Mouse (Mus musculus) kidney, postnatal 0 days (tissue): Measurements from ENCODE around the gene Smim24. TPM values are rescaled to one million over a fixed set of nuclear protein-coding genes. Genes with fewer than 3 reads are reported as not detected.

Source experiments
- ATAC-seq: fragments of 200-750 bp; cut with Nextera tagmentation; replicated peaks from 2 replicates; pipeline ENCODE4 v1.8.0; 2017; ENCODE audit warnings: low read depth, moderate number of reproducible peaks, moderate TSS enrichment, moderate library complexity; ENCODE audit not compliant: low FRiP score
- DNase-seq: peaks from one replicate; pipeline ENCODE4 v3.0.0-alpha.2; 2016; ENCODE audit warnings: low spot score
- H3K27ac ChIP-seq: fragments of 300-500 bp; sonication (generic); 2 replicates; pipeline ENCODE4 v1.5.1; 2014; ENCODE audit warnings: mild to moderate bottlenecking
- H3K27me3 ChIP-seq: fragments of 300-500 bp; sonication (generic); 2 replicates; pipeline ENCODE4 v1.6.1; 2014; ENCODE audit warnings: low read length, mixed read lengths; ENCODE audit not compliant: insufficient read depth
- H3K36me3 ChIP-seq: fragments of 300-500 bp; sonication (generic); 2 replicates; pipeline ENCODE4 v1.6.1; 2014; ENCODE audit warnings: low read length, mixed read lengths; ENCODE audit not compliant: insufficient read depth
- H3K4me1 ChIP-seq: fragments of 300-500 bp; sonication (generic); replicated peaks from 2 replicates; pipeline ENCODE4 v1.6.1; 2014; ENCODE audit warnings: antibody characterized with exemption, low read length, mixed read lengths; ENCODE audit not compliant: insufficient read depth
- H3K4me2 ChIP-seq: fragments of 300-500 bp; sonication (generic); 2 replicates; pipeline ENCODE4 v1.6.1; 2014; ENCODE audit warnings: mild to moderate bottlenecking, low read length, moderate library complexity, mixed read lengths
- H3K4me3 ChIP-seq: fragments of 300-500 bp; sonication (generic); replicated peaks from 2 replicates; pipeline ENCODE4 v1.5.1; 2014; ENCODE audit warnings: low read depth, low read length
- H3K9ac ChIP-seq: fragments of 300-500 bp; sonication (generic); 2 replicates; pipeline ENCODE4 v1.6.1; 2014; ENCODE audit warnings: low read depth, low read length
- H3K9me3 ChIP-seq: fragments of 300-500 bp; sonication (generic); replicated peaks from 2 replicates; pipeline ENCODE4 v1.6.1; 2016; ENCODE audit warnings: low read length, inconsistent platforms, mixed read lengths
- CTCF ChIP-seq: IDR thresholded peaks from 2 replicates; pipeline ENCODE4 v1.5.1; 2016; ENCODE audit warnings: antibody characterized with exemption, low read depth, mild to moderate bottlenecking, moderate library complexity
- WGBS: fragments of 180-500 bp; shearing (Covaris S2); extraction: QIAGEN DNeasy Blood & Tissue Kit; methylation state at CpG from one replicate; pipeline ENCODE4 v1.1.7; 2014; 5-methylcytosine and 5-hydroxymethylcytosine counted together
- polyA plus RNA-seq: library from polyadenylated mRNA; unstranded; fragments of >200 nt; fragmentation: Nextera tagmentation; extraction: Ambion mirVana; gene quantifications from 2 replicates; pipeline ENCODE4 v1.2.1, GENCODE M21; 2015

Gene Smim24
- polyA plus RNA-seq, 1 experiment from 2014 or later, result 62.4 TPM

DNA sequence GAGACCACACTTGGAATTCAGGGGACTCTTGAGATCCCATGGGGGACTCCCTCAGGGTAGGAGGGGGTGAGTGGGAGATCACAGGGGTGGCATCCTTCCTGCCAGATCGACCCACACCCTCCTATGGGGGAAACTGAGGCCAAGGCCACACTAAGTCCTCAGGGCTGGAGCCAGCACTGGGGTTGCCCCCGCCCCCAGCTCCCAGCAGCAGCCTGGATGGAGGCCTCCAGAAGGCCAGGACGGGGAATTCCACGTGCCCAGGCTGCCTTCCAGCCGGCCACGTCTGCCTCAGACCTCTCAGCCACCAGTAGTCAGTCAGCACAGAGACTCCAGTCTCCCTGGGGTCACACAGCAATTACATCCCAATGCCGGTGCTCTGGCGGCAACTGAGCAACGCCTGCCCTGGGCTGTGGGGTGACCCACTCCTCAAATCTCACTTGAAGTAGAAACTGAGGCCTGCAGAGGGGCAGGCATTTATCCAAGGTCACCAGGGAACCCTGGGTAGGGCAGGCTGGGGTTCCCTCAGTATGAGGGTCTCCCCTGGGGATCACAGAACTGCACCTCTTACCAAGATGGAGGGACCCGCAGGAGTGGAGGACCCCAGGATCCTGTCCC is 32.5 kb downstream of the Smim24 start:
- DNase-seq, result no peak

GRCm38 (mm10) chr10:81426081-81426671 is 33.3 kb downstream of the Smim24 start:
- 1% methylated on average over 27 of the region's 33 CpGs for WGBS
- Histone ChIP-seq H3K27me3 (no peaks in the 10 kb centered on the region), H3K36me3 (no peaks in the 10 kb centered on the region), H3K9ac (peak overlapping the region; percentile 84), H3K4me1 (peaks cover 19% of the 10 kb centered on the region), H3K4me3 (peak overlapping the region; percentile 67), H3K9me3 (no peaks in the 10 kb centered on the region), H3K27ac (peak overlapping the region; percentile 54; the same call in 1 of the 2 replicates), H3K4me2 (peak overlapping the region; percentile 89)
- TF ChIP-seq CTCF, result no peak
- DNase-seq, result no peak
- no peak for ATAC-seq

More for the DNA sequence above, 32.5 kb downstream of the Smim24 start:
- H3K4me3 ChIP-seq, result peak overlapping the region; percentile 67
- no peaks in the 10 kb centered on the region for H3K9me3 ChIP-seq
- H3K9ac ChIP-seq, result peak overlapping the region; percentile 84; the same call in 1 of the 2 replicates
- no peak for TF ChIP-seq CTCF
- no peaks in the 10 kb centered on the region for H3K27me3 ChIP-seq
- H3K27ac ChIP-seq, result peak overlapping the region; percentile 81
- 32% methylated on average over 10 of the region's 10 CpGs for WGBS
- H3K4me1 ChIP-seq, result peaks cover 16% of the 10 kb centered on the region
- no peak for ATAC-seq
- H3K36me3 ChIP-seq, result peaks cover 1% of the 10 kb centered on the region; the same call in 1 of the 2 replicates
- H3K4me2 ChIP-seq, result peak overlapping the region; percentile 89

- Histone ChIP-seq H3K27me3 (no peaks in the 10 kb centered on the region), H3K4me2 (peak overlapping the region; percentile 89), H3K27ac (peak overlapping the region; percentile 54; the same call in 1 of the 2 replicates), H3K4me1 (peaks cover 20% of the 10 kb centered on the region), H3K9ac (peak overlapping the region; percentile 84), H3K36me3 (no peaks in the 10 kb centered on the region), H3K4me3 (peak overlapping the region; percentile 67), H3K9me3 (no peaks in the 10 kb centered on the region)
- no peak for TF ChIP-seq CTCF
- ATAC-seq (no peak), DNase-seq (peak; percentile 64)
- WGBS, result 0% methylated on average over 35 of the region's 38 CpGs
These were observed 34.0 kb downstream of the Smim24 start for GRCm38 (mm10) chr10:81426897-81427296.

DNA sequence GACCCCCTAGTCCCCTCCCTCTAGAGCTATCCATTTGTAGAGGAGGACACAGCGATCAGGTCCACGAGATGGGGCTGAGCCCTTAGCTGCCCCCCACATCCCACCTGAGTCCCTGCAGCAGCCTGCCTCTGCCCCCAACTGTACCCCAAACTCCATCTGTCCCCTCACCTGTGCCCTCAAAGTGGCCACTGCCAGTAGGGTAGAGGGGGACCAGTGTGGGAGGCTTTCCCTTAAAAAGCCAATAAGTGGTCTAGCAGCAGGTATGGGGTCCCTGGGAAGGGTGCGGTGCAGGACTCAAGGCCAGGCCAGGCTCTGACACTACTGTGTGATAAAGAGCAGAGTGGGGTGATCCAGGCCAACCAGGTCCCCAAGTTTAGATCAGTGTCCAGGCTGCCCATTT is 34.5 kb downstream of the Smim24 start:
- Histone ChIP-seq H3K27ac (0 out of 2 replicates have a peak overlapping the region, but pooled peaks have one; percentile 11), H3K27me3 (no peaks in the 10 kb centered on the region), H3K9me3 (no peaks in the 10 kb centered on the region), H3K9ac (peak overlapping the region; percentile 84), H3K4me1 (peaks cover 21% of the 10 kb centered on the region), H3K4me3 (peak overlapping the region; percentile 67), H3K36me3 (no peaks in the 10 kb centered on the region), H3K4me2 (peak overlapping the region; percentile 89)
- DNase-seq (no peak), ATAC-seq (no peak)
- 33% methylated on average over 3 of the region's 3 CpGs for WGBS
- no peak for TF ChIP-seq CTCF

GRCm38 (mm10) chr10:81427804-81428506 is 35.1 kb downstream of the Smim24 start:
- H3K4me1 ChIP-seq, result peaks cover 25% of the 10 kb centered on the region
- H3K36me3 ChIP-seq, result no peaks in the 10 kb centered on the region
- WGBS, result 83% methylated on average over 8 of the region's 8 CpGs
- H3K4me2 ChIP-seq, result no peak overlapping the region
- no peak for DNase-seq
- no peaks in the 10 kb centered on the region for H3K27me3 ChIP-seq
- no peak overlapping the region; the same call in 1 of the 2 replicates for H3K27ac ChIP-seq
- ATAC-seq, result no peak
- no peak for TF ChIP-seq CTCF
- H3K9me3 ChIP-seq, result no peaks in the 10 kb centered on the region
- H3K4me3 ChIP-seq, result no peak overlapping the region
- no peak overlapping the region for H3K9ac ChIP-seq

- Histone ChIP-seq H3K9me3 (no peaks in the 10 kb centered on the region), H3K36me3 (no peaks in the 10 kb centered on the region), H3K4me1 (peaks cover 30% of the 10 kb centered on the region), H3K4me2 (no peak overlapping the region), H3K9ac (no peak overlapping the region), H3K27ac (no peak overlapping the region), H3K4me3 (no peak overlapping the region), H3K27me3 (no peaks in the 10 kb centered on the region)
- TF ChIP-seq CTCF, result no peak
- no peak for DNase-seq
- ATAC-seq, result no peak
- WGBS, result 86% methylated on average over 7 of the region's 7 CpGs
These were observed 35.6 kb downstream of the Smim24 start for GRCm38 (mm10) chr10:81428507-81428870.
